Mouse (Mus musculus): ENCODE results near the gene Ctu1. TPM values are rescaled to one million over a fixed set of nuclear protein-coding genes. Genes with fewer than 3 reads are reported as not detected.

Gene Ctu1
- 3.2 and 4.5 TPM in 2 replicates for polyA plus RNA-seq (2015; fragmentation: Nextera tagmentation; extraction: Ambion mirVana)

DNA sequence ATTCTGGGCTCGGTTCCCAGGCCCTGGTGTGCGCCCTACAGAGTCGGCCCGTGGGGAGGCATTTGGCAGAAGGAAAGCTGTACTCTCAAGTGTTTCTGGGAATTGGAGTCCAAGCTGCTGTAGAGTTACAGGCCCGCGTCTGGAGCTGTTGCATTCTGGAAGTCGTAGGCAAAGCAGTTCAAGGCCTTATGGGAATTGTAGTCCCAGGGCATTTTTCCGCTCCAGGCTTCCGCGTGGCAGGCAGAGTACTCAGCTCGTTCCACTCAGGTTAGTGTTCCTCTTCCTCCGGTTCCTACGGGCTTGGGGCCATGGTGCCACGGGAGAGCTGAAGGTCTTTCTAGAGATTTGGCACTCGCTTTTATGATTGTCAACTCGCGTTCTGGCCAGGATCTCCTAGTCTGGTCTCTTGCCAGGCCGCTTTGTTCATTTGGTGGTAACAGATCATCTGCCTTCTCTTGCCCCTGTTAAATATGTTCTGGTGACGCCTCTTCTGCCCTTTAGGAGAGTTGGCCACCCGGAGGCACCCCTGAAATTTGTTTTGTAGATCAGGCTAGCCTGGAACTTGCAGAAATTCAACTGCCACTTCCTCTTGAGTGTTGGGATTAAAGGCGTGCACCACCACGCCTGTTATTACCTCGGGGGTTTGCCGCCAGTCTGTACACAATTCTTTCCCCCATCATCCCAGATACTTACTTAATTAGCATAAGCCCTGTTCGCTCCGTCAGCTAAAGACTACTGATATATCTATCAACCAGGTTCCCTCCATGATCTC is at the start of gene Ctu1:
Gene Ctu1 (plus strand): TSS at position 208 of the 772 bp plus-strand sequence.
- no peaks in the 10 kb centered on the region for H3K27me3 ChIP-seq (ENCODE audit: insufficient read depth, low read length)

GRCm38 (mm10) chr7:43622927-43623326 is 48.9 kb upstream of the Ctu1 start:
- H3K27ac ChIP-seq (ENCODE audit: low read depth): no peak overlapping the region
- H3K4me3 ChIP-seq (ENCODE audit: low read depth, low read length): no peak overlapping the region
- H3K9ac ChIP-seq (replicated peaks): no peak overlapping the region
- H3K36me3 ChIP-seq (replicated peaks; ENCODE audit: insufficient read depth, low read length): no peaks in the 10 kb centered on the region
- WGBS (ENCODE audit: insufficient replicate concordance): 59% methylated on average over 7 of the region's 7 CpGs
- no peak for ATAC-seq
- no peaks in the 10 kb centered on the region for H3K4me1 ChIP-seq (ENCODE audit: insufficient read depth)
- no peak for DNase-seq
- no peak overlapping the region for H3K4me2 ChIP-seq (ENCODE audit: low read depth, low read length)
- H3K9me3 ChIP-seq (ENCODE audit: low read length): no peaks in the 10 kb centered on the region
- H3K27me3 ChIP-seq (ENCODE audit: insufficient read depth, low read length): no peaks in the 10 kb centered on the region
- TF ChIP-seq CTCF (IDR thresholded peaks at IDR 0.05; ENCODE audit: low read depth) (no peak), EP300 (IDR thresholded peaks at IDR 0.05; ENCODE audit: low read depth) (no peak)

More for the DNA sequence above, at the start of gene Ctu1:
- ATAC-seq (peak; percentile 98), DNase-seq (peak; percentile 83)
- peak within 1 kb of the TSS; percentile 49 for H3K27ac ChIP-seq (ENCODE audit: low read depth)
- H3K36me3 ChIP-seq (replicated peaks; ENCODE audit: insufficient read depth, low read length): peaks cover 18% of the 10 kb centered on the region
- H3K4me3 ChIP-seq (ENCODE audit: low read depth, low read length): peak within 1 kb of the TSS; percentile 66
- TF ChIP-seq CTCF (IDR thresholded peaks at IDR 0.05; ENCODE audit: low read depth): no peak
- no peak for TF ChIP-seq EP300 (IDR thresholded peaks at IDR 0.05; ENCODE audit: low read depth)
- H3K4me1 ChIP-seq (ENCODE audit: insufficient read depth): peaks cover 11% of the 10 kb centered on the region
- peak within 1 kb of the TSS; percentile 74 for H3K4me2 ChIP-seq (ENCODE audit: low read depth, low read length)
- WGBS (ENCODE audit: insufficient replicate concordance): under 1% methylated on average over 26 of the region's 26 CpGs
- H3K9me3 ChIP-seq (ENCODE audit: low read length): no peaks in the 10 kb centered on the region
- peak within 1 kb of the TSS; percentile 67 for H3K9ac ChIP-seq (replicated peaks)

GRCm38 (mm10) chr7:43623819-43624218 is 48.0 kb upstream of the Ctu1 start:
- H3K4me3 ChIP-seq (ENCODE audit: low read depth, low read length): no peak overlapping the region
- no peak overlapping the region for H3K4me2 ChIP-seq (ENCODE audit: low read depth, low read length)
- DNase-seq (no peak), ATAC-seq (no peak)
- no peak overlapping the region for H3K9ac ChIP-seq (replicated peaks)
- H3K27ac ChIP-seq (ENCODE audit: low read depth): no peak overlapping the region
- WGBS (ENCODE audit: insufficient replicate concordance): 31% methylated on average over 10 of the region's 10 CpGs
- no peaks in the 10 kb centered on the region for H3K36me3 ChIP-seq (replicated peaks; ENCODE audit: insufficient read depth, low read length)
- no peaks in the 10 kb centered on the region for H3K9me3 ChIP-seq (ENCODE audit: low read length)
- no peak for TF ChIP-seq CTCF (IDR thresholded peaks at IDR 0.05; ENCODE audit: low read depth)
- H3K4me1 ChIP-seq (ENCODE audit: insufficient read depth): no peaks in the 10 kb centered on the region
- H3K27me3 ChIP-seq (ENCODE audit: insufficient read depth, low read length): no peaks in the 10 kb centered on the region

DNA sequence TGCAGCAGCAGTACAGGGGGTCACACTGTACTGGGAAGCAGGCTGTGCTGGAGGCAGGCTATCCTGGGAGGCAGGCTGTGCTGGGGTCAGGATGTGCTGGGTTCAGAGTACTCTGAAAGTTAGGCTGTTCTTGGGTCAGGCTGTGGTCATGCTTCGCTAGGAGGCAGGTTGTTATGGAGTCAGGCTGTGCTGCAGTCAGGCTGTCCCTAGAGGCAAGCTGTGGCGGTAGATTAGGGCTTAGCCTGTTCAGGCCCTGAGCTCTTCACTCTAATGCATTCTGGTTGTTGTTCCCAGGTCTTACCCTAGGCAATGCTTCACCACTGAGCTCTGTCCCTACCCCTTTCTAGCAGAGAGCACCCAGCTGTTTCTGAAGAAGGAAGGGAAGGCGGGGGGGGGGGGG is 46.8 kb upstream of the Ctu1 start:
- H3K4me3 ChIP-seq (ENCODE audit: low read depth, low read length): no peak overlapping the region
- H3K27me3 ChIP-seq (ENCODE audit: insufficient read depth, low read length): no peaks in the 10 kb centered on the region
- no peak overlapping the region for H3K9ac ChIP-seq (replicated peaks)
- TF ChIP-seq EP300 (IDR thresholded peaks at IDR 0.05; ENCODE audit: low read depth): no peak
- no peak for TF ChIP-seq CTCF (IDR thresholded peaks at IDR 0.05; ENCODE audit: low read depth)
- H3K4me1 ChIP-seq (ENCODE audit: insufficient read depth): no peaks in the 10 kb centered on the region
- DNase-seq (no peak), ATAC-seq (no peak)
- no peak overlapping the region for H3K4me2 ChIP-seq (ENCODE audit: low read depth, low read length)
- 64% methylated on average over 3 of the region's 3 CpGs for WGBS (ENCODE audit: insufficient replicate concordance)
- no peak overlapping the region for H3K27ac ChIP-seq (ENCODE audit: low read depth)
- H3K36me3 ChIP-seq (replicated peaks; ENCODE audit: insufficient read depth, low read length): no peaks in the 10 kb centered on the region
- no peaks in the 10 kb centered on the region for H3K9me3 ChIP-seq (ENCODE audit: low read length)

DNA sequence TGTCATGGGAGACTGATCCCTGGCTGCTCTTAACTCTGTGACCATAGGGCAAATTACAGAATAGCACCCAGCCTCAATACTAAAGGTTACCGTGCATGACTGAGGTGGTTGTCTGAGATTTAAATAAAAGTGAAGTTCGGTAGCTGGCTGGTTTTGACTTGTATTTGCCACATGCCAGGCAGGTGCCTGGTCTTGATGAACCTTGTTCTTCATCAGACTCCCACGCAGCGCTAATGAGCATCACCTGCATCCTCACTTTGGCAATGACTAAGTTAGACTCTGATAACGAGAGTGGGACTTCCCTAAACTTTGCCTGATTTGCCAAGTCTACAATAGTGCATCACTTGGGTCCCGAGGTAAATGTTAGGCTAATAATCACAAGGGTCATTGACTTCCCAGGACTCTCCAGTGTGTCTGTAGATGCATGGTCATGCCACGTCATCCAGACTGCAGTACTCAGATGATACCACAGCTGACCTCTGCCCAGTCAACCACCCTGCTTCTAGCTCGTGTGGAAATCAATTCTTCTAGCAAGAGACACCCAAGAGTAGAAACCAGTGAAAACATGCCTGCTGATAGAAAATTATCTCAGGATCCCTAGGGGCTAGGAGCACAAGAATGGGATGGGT is 45.9 kb upstream of the Ctu1 start:
- no peak overlapping the region for H3K27ac ChIP-seq (ENCODE audit: low read depth)
- no peaks in the 10 kb centered on the region for H3K4me1 ChIP-seq (ENCODE audit: insufficient read depth)
- ATAC-seq (no peak), DNase-seq (no peak)
- no peaks in the 10 kb centered on the region for H3K27me3 ChIP-seq (ENCODE audit: insufficient read depth, low read length)
- 60% methylated on average over 8 of the region's 8 CpGs for WGBS (ENCODE audit: insufficient replicate concordance)
- H3K4me2 ChIP-seq (ENCODE audit: low read depth, low read length): no peak overlapping the region
- no peak for TF ChIP-seq CTCF (IDR thresholded peaks at IDR 0.05; ENCODE audit: low read depth)
- TF ChIP-seq EP300 (IDR thresholded peaks at IDR 0.05; ENCODE audit: low read depth): no peak
- no peaks in the 10 kb centered on the region for H3K9me3 ChIP-seq (ENCODE audit: low read length)
- H3K36me3 ChIP-seq (replicated peaks; ENCODE audit: insufficient read depth, low read length): no peaks in the 10 kb centered on the region
- H3K4me3 ChIP-seq (ENCODE audit: low read depth, low read length): no peak overlapping the region
- no peak overlapping the region for H3K9ac ChIP-seq (replicated peaks)

DNA sequence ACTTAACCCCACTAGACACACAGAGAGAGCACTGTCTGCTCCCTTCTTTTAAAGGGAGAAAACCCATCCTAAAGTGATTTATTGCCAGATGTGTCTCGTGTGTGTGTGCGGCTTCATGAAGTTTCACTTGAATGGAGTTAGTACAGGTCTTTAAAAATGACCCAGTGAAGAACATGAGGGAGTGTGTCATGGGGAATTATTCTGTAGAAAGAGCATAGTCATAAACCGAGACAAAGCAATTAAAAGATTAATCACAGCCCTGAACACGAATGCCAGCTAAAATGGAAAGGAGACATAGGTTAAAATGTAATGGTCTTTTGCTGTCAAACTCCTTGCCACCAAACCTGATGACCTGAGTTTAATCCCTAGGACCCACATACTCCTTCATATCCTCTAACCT is 37.9 kb upstream of the Ctu1 start:
- WGBS (ENCODE audit: insufficient replicate concordance): 75% methylated on average over 4 of the region's 4 CpGs
- H3K4me3 ChIP-seq (ENCODE audit: low read depth, low read length): no peak overlapping the region
- H3K4me2 ChIP-seq (ENCODE audit: low read depth, low read length): no peak overlapping the region
- no peaks in the 10 kb centered on the region for H3K4me1 ChIP-seq (ENCODE audit: insufficient read depth)
- H3K9ac ChIP-seq (replicated peaks): no peak overlapping the region
- H3K9me3 ChIP-seq (ENCODE audit: low read length): no peaks in the 10 kb centered on the region
- DNase-seq (no peak), ATAC-seq (no peak)
- no peak overlapping the region for H3K27ac ChIP-seq (ENCODE audit: low read depth)
- H3K27me3 ChIP-seq (ENCODE audit: insufficient read depth, low read length): no peaks in the 10 kb centered on the region
- TF ChIP-seq EP300 (IDR thresholded peaks at IDR 0.05; ENCODE audit: low read depth) (no peak), CTCF (IDR thresholded peaks at IDR 0.05; ENCODE audit: low read depth) (no peak)
- no peaks in the 10 kb centered on the region for H3K36me3 ChIP-seq (replicated peaks; ENCODE audit: insufficient read depth, low read length)
